Mouse (Mus musculus) brain, embryonic 14.5 days (tissue): Measurements from ENCODE around the gene Stat3.

Experiments
- CTCF ChIP-seq: fragments of 200-500 bp; IDR thresholded peaks from 2 replicates; pipeline ENCODE4 v1.5.1; 2012; ENCODE audit warnings: inconsistent platforms, mild to moderate bottlenecking, moderate library complexity, borderline replicate concordance; ENCODE audit not compliant: insufficient read depth, insufficient read length; ENCODE audit errors: extremely low read depth
- POLR2A ChIP-seq: fragments of 200-500 bp; IDR thresholded peaks from 2 replicates; pipeline ENCODE4 v1.6.1; 2012; ENCODE audit warnings: mild to moderate bottlenecking, inconsistent platforms, borderline replicate concordance; ENCODE audit not compliant: poor library complexity, insufficient read depth, insufficient read length, severe bottlenecking; ENCODE audit errors: extremely low read depth

GRCm38 (mm10) chr11:100912401-100913155 lies 26.8 kb downstream of the Stat3 start:
- no peak for TF ChIP-seq POLR2A
- no peak for TF ChIP-seq CTCF
